Mouse (Mus musculus) CH12F3 (cell line): ENCODE measurements around the gene Gstm7.
"Not testable (repeated sequence)": the region's sequence is repeated elsewhere in the genome, so short reads cannot be mapped to it uniquely, and the experiment has no call there.

Experiments used
- in situ Hi-C: fragments of 300-500 bp; cut with MboI; formaldehyde crosslinking; loops from 2 replicates; pipeline ENCODE4 v1.14.3; 2020; ENCODE audit warnings: low sequenced_read_pairs

Gstm7 gene

DNA sequence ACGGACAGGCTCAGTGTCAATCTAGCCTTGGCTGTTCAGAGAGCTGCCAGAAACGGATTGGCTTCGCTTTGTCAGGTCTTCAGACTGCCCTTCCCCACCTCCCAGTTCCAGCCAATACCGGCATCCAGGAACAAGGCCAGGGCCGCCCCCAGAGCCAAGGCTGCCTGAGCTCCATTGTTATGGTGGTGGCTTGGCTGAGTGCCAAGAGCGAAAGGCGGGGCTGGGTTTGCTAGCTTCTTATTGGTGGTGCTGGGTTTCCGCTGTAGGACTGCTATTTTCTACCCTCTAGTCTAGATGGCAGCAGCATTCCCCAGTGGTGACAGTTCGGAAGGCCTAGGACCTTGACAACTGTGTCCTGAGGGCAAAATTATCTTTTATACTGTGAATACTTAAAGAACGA lies at the start of gene Gstm7:
Gene Gstm7, minus strand, starts transcription at position 148 of the 400 bp plus-strand sequence.
- in situ Hi-C loops = no loop called here

DNA sequence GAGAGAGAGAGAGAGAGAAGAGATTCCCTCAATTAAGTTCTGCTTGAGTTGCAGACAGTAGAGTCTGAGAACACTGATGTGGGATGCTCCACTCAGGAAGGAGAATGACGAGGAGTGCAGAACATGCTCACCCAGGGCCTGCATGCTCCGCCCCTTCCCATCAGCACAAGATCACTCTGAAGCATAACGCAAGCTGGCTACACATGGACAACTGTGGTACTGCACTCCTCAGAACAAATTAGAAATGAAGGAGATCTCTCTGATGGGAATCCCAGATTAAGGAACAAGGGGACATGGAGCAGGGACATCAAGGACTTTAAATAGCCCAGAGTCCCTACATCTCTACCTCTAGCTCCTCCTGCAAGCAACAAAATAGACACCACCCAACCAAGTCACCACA lies 49.6 kb upstream of the Gstm7 start:
- in situ Hi-C loops = no loop called here

DNA sequence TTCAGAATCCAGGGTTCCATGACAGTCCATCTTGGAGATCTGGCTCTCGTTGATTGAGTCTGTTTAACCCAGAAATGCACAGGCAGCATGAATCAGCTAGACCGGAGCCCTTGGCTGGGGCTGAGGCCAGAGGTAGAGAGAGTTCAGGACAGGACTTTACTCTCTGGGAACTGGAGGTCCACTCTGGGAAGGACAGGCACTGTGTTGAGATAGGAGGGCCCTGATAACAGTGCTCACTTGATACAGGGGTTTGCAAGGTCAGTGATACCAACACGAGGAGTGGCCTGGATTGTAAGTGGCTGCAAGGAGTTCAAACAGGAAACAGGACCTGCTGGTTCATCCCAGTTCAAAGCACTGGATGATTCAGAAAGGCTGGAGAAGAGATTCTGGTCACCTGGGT lies 46.1 kb upstream of the Gstm7 start:
- in situ Hi-C loops = no loop called here

DNA sequence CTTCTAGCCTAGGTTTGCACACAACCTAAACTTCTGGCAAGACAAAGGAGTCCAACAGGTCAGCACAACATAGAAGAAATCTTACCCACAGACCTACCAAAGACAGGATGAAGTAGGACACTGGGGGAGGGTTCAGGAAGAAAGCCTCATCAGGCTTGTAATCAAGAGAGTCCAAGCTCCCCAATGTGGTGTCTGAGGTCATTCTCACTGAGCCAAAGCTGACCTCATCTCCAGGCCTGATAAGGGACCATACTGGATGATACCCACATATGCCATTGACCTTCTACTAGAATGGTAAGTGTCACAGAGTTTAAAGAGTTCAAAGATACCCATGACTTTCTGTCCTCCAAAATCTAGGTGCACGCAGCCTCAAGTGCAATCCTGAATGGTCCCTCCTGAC lies 42.6 kb upstream of the Gstm7 start:
- in situ Hi-C loops = no loop called here

DNA sequence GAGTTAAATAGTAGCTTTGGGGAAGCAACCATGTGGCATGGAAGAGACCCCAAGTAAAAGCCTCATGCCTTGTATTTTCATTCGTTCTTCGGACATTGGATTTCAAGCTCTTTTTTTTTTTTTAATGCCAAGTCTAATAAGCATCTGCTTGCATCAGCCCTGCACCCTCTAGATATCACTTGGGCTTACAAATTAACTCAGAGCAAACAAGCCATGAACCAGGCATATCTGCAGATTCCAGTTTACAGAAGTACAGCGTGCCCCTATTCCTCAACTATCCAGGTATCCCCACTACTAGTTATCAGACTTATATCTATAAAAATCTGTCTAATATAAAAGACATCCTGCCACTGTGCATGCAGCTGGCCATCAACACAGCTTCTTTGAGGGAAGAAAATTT lies 40.5 kb upstream of the Gstm7 start:
- in situ Hi-C loops = no loop called here

DNA sequence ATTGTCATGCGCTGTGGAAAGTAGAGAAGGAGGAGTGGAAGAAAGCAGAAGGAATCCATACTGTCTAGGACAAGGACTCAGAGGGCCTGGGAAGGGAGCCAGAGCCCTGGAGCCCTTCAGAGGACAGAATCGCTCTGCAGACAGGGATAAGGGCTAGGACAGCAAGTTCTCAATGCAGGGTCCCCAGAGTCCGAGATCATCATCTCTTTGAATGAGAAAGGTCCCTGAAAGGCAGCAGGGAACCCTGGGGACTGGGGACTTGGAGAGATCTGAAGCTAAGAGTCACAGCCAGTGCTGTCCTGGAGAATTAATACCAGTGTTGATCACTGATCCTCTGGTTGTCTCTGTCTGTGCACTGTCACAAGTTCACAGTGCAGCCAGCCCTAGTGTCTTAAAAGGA lies 39.5 kb upstream of the Gstm7 start:
- in situ Hi-C loops = not testable (repeated sequence)

DNA sequence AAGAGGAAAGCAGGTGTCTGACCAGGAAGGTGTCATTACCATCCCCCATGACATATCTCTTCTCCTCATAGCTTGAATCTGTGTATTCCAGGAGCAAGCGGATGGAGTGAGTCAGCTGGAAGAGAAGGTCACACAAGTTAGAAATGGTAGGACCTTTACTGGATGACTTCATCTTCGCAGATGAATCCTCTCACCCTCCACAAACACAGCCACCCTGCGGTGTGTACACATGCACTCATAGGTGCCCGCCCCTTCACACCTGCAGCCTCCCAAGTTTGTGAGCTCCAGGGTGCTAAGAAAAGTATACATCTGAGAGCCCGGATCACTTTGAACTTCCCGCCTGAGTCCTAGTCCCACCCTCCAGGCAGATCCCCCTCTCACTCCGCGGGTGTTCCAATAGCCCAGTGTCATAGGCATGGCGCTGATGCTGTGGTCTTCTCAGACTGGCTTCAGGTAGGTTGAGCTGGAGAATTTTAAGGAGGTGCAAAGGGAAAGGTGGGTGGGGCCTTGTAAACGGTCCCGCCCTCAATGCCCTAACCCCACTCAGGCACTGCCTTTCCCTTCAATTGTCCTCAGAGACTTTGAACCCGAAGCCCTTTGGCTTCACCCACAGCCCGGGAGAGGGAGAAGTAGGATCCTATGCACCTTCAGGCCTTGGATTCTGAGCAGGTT lies 37.2 kb upstream of the Gstm7 start, which contains the start of gene Gstm3:
Gene Gstm3, minus strand, starts transcription at position 560 of the 672 bp plus-strand sequence.
- in situ Hi-C loops = no loop called here

DNA sequence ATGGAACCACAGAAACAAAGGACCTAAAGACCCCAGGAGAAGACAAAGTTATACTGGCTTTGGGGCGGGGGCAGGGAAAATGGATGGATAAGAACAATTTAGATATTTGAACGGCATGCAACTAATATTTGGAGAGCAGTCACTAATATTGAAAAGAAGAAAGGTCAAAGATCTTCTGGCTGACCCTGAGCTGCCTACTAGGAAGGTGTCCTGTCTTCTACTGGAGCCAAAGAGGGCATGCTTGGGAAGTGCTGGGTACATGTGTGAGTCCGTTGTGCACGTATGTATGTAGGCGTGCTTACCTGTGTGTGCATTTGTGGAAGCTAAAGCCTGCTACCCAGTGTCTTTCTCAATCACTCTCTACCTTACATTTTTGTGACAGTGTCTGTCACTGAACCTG lies 35.0 kb upstream of the Gstm7 start:
- in situ Hi-C loops = no loop called here

DNA sequence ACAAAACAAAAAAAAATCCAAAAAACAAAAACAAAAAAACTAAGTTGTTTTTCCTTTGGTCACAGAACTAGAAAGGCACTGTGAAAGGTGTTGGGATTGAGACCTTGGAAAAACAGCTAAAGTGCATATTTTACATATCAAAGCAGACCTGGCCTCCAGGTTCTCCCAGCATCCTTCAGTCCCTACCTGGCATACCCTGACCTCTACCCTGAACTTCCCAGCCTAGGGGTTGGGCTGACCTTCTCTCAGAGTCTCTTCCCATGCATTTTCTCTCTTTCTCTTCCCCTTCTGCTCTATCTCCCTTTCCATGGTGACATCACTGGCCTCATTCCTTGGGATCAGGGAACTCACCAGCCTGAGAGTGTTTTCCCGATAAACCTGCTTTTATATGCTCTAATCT lies 34.0 kb upstream of the Gstm7 start:
- in situ Hi-C loops = no loop called here

DNA sequence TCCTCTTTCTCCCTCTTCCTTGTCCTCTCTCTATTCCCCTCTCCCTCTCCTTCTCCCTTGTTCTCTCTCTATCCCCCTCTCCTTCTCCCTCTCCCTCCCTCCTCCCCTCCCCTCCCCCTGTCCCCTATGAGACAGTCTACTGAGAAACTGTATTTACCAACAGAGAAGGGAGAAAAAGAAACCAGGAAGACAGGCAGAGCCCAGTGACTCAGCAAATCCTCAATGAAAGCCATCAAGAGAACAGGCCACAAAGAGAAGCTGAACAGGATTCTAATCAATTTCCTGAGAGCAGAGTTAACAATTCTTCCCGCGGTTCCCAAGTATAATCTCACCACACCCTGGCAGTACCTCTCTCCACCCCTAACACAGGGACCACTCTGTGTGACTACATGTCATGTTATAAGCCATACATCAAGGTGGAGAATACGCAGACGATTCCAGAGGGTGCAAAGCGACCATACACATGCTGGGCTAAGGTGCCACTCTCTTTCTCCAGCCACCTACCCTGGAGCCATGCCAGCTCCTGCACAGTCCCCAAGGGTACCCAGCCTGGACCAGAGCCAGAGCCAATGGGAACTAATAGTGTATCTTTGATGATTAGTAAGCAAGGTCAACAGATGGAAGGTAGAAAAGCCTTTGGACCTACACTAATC lies 33.2 kb upstream of the Gstm7 start:
- in situ Hi-C loops = no loop called here

DNA sequence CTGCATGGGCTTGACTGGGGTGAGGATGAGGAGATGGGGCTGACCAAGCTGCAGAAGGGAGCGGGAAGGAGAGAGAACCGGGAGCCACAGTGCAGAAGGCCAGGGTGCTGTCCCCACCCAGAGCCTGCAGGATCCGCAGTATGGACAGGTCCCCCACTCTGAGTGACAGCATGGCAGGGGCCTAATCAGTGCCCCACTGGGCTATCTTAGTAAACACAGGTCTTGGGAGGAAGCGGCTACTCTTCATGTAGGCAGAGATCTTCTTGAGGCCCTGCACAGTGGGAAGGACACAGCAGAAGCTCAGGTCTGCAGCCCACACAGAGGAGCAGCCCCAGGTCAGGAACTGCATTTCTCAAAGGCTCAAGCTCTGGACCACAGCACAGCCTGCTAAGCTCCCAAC lies 32.4 kb upstream of the Gstm7 start:
- in situ Hi-C loops = no loop called here

DNA sequence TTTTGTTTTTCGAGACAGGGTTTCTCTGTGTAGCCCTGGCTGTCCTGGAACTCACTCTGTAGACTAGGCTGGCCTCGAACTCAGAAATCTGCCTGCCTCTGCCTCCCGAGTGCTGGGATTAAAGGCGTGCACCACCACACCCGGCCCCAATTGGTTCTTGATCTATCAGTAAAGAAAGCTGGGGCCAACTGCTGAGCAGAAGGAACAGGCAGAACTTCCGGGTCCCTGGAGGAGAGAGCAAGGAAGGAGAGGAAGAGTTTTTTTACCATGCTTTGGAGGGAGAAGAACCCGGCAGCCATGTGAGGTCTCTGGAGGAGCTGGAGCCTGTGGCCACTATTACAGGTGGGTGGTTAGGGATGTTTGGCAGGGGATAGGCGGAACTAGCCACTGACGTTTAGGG lies 23.6 kb upstream of the Gstm7 start:
- in situ Hi-C loops = not testable (repeated sequence)

DNA sequence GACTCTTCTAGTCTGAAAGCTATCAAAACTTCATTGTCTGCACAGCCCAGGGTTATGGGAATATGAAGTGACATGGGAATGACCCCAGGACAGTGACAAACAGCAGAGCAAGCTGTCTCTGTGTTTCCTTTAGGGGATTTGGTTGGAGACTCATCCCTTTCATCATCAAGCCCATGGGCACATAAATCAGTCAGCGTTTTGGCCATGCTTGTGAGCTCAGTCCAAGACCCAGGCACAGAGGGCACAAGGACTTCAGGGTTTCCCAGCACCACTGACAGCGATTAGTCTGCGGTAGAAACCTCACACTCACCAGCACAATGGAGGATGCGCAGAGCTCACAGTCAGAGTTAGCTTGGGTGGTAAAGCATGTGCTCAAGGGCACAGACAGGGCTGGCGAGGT lies 22.3 kb upstream of the Gstm7 start:
- in situ Hi-C loops = no loop called here

DNA sequence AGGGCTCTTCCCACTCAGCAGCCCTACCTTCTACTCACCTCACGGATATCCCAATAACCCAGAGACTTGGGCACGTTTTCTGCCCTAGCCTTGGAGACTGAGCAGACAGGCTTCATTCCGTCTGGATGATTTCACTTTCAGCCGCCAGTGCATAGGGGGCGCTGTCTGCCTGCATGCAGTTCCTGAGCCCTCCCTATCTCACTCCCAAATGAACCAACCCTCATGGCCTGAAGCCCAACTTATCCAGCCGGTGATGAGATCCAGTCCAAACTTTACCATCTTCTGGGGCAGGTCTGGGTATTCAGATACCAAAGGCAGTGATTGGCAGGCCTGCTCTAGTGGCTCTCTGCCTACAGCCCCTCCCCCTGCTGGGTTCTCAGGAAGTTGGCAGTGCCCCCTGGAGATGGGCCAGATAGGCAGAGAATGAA lies 21.7 kb upstream of the Gstm7 start:
- in situ Hi-C loops = no loop called here

DNA sequence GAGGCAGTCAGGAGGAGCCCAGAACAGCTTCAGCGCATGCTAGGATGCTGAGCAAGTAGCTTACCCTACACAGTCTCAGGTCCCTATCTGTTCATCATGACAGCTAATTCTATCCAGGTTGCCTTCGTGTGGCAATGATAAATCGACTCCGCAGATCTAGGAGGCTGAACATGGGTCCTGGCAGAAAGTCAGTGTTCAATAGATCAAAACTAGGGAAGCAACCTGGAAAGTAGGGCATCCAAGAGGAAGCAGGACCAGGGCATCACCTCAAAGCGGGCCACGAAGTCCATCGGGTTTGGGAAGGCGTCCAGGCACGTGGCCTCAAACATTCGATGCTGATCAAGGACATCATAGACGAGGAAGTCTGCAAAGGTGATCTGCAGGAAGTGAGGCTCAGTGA lies 18.9 kb upstream of the Gstm7 start:
- in situ Hi-C loops = no loop called here

DNA sequence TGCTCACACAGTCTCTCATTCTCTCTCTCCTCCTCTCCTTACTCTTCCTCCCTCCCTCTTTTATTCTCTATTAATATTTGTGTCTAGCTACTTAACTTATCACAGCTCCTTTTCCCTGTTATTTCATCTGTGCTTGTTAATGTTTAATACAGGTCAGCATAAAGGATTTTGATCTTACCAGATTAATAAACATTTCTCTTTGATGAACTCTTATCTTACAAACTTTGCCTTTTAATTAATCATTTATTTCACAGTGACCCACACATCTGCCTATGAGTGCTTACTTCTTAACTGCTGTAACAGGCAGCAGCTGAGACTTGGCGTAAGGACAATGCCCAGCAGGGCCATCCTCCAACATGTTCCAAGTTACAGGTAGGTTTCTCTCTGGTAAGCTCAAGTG lies 17.8 kb upstream of the Gstm7 start:
- in situ Hi-C loops = not testable (repeated sequence)

DNA sequence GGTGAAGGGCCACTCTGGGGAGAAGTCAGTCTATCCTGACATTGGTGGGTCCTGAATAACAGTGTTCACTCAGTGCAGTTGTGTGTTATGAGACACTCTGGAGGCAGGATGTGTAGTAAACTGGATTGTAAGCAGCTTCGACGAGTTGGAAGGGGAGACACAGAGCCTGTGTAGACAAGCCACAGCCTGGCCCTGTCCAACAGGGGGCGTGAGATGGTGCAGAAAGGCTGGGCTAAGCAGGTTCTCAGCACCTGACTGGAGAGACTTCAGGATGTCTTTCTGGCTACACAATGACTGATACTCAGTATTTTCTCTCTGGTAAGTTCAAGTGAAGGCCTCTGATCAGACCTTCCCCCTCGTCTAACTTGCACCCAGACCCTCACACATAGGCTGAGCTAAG lies 14.1 kb upstream of the Gstm7 start:
- in situ Hi-C loops = no loop called here

DNA sequence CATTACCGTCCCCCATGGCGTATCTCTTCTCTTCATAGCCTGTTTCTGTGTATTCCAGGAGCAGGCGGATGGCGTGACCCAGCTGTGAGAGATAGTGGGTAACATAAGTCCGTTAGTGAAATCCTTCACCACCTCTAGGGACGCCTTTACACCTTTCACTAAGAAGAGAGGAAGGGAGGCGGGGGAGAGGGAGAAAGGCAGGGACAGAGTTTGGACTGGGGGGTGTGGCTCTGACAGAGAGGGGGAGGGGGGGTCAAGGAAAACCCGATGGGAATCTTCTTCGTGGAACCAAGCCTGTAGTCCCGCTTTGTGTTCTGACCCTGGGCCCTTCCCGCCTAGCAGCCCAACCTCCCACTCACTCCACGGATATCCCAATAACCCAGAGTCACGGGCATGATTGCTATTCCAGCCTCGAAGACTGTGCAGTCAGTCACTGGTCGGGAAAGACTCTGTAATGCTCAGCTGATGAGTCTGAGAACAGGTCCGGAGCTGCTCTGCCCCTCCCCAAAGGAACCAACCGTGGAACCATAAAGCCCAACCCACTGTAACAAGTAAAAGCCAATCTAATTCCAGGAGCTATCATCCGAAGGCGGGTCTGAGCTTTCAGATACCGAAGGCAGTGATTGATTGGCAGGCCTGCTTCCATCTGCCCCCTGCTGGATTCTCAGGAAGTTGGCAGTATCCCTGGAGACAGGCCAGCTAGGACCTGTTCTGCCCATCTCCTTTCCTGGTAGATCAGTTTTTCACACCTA lies 11.8 kb upstream of the Gstm7 start, which contains the start of gene Gstm6:
Gene Gstm6, minus strand, starts transcription at position 511 of the 752 bp plus-strand sequence.
- in situ Hi-C loops = no loop called here

DNA sequence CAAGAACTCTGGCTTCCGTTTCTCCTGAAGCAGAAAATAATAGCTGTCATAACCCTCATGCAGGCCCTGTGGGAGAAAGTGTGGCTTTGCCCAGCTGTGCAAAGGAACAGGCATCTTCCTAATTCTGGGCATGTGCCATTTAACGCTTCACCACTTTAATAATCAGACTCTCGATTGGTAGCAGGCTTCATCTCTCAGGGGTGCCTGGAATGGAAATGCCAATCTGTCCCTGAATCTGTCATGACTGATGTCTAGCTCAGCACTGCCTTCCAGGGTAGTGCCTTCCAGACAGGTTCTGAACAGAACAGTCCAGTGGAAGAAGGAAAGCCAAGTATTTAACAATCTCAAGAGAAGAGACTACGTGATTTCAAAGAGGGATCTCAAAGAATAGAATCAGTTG lies 9.6 kb upstream of the Gstm7 start:
- in situ Hi-C loops = no loop called here

DNA sequence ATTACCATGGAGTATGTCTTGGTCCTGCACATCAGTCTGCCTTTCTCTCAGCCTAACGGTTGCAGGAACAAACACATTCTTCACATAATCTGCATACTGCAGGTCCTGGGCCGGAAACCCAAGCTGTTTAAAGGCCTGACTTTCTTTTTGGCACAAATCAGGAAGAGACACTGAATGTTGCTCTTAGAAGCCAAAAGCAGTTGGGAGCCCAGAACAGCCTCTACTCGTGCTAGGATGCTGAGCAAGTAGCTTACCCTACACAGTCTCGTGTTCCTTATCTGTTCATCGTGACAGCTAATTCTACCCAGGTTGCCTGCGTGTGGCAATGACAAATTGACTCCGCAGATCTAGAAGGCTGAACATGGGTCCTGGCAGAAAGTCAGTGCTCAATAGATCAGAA lies 8.9 kb upstream of the Gstm7 start:
- in situ Hi-C loops = no loop called here

DNA sequence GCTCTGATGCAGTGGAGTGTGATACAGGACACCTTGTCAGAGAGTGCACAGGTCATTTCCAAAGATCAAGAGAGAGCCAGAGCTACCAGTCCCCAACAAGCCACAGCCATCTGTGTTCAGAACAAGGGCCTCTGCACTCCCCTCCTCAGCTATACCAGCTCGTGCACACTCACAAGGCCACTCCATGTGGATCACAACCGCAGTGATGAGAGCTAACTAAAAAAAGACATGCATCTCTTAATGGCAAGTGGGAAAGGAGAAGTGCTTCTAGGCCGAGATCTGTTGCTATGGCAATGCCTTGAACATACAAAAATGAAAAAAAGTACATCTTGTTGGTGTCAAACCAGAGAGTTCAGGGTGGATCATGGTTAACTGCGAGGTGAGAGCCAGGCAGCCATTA lies 8.2 kb upstream of the Gstm7 start:
- in situ Hi-C loops = no loop called here

DNA sequence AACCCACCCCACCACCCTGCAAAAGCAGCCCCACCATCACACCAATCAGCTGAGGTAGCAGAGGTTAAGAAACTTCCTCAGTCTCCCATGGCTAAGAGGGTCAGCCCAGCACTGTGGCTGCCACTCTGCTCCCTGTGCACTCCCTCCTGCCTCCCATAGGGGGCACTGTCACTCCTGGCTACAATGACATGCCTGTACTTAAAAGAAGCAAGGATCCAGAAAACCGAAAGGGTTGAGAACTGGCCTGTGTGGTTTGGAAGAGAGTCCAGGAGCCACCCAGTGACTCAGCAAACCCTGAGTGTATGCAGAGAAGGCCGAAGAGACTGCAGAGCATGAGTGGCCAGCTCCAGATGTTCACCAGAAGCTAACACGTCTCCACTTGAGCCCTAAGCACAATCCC lies 7.8 kb upstream of the Gstm7 start:
- in situ Hi-C loops = no loop called here
